Mouse (Mus musculus): Measurements from ENCODE around the gene Vmn1r188. TPM values are rescaled to one million over a fixed set of nuclear protein-coding genes. Genes with fewer than 3 reads are reported as not detected.

Vmn1r188 gene
- not detected for total RNA-seq (2023)

GRCm38 (mm10) chr13:22084140-22084539 is at the start of gene Vmn1r188:
TSS of gene Vmn1r188 (plus strand) at chr13:22084440.

GRCm38 (mm10) chr13:22035267-22036148 is 48.7 kb upstream of the Vmn1r188 start, which contains the start of the genes Hist1h2ah and Hist1h2bk:
TSS of gene Hist1h2ah (minus strand) at chr13:22035568.
TSS of gene Hist1h2bk (plus strand) at chr13:22035870.

GRCm38 (mm10) chr13:22041142-22041536 is 43.1 kb upstream of the Vmn1r188 start, which contains the start of gene Hist1h4i:
TSS of gene Hist1h4i (minus strand) at chr13:22041362.

GRCm38 (mm10) chr13:22042568-22043502 is 41.4 kb upstream of the Vmn1r188 start, which contains the start of the genes Hist1h2ag and Hist1h2bj:
TSS of gene Hist1h2ag (minus strand) at chr13:22042944.
TSS of gene Hist1h2bj (plus strand) at chr13:22043214.

GRCm38 (mm10) chr13:22105724-22106123 is 21.5 kb downstream of the Vmn1r188 start, which contains the start of gene Vmn1r189:
TSS of gene Vmn1r189 (minus strand) at chr13:22105824.

Other genes starting within 250 kb of the Vmn1r188 start
- 3.5 TPM for gene Zfp184, start 139.3 kb upstream of the Vmn1r188 start, total RNA-seq (2023)
- gene Pom121l2, start 103.2 kb upstream of the Vmn1r188 start, total RNA-seq (2023), result not detected
- gene Prss16, start 74.7 kb upstream of the Vmn1r188 start, total RNA-seq (2023), result 0.53 TPM
- gene Hist1h2ah, start 48.9 kb upstream of the Vmn1r188 start, total RNA-seq (2023), result 27.0 TPM
- 29.9 TPM for gene Hist1h2bk, start 48.6 kb upstream of the Vmn1r188 start, total RNA-seq (2023)
- gene Hist1h4i, start 43.1 kb upstream of the Vmn1r188 start, total RNA-seq (2023), result 44.4 TPM
- 28.7 TPM for gene Hist1h2ag, start 41.5 kb upstream of the Vmn1r188 start, total RNA-seq (2023)
- 24.6 TPM for gene Hist1h2bj, start 41.2 kb upstream of the Vmn1r188 start, total RNA-seq (2023)
- not detected for gene Vmn1r189, start 21.4 kb downstream of the Vmn1r188 start, total RNA-seq (2023)
- gene Vmn1r191, start 99.5 kb downstream of the Vmn1r188 start, total RNA-seq (2023), result not detected
- not detected for gene Vmn1r192, start 106.7 kb downstream of the Vmn1r188 start, total RNA-seq (2023)
- gene Vmn1r193, start 138.7 kb downstream of the Vmn1r188 start, total RNA-seq (2023), result not detected
- gene Vmn1r194, start 159.8 kb downstream of the Vmn1r188 start, total RNA-seq (2023), result not detected
- gene Vmn1r195, start 186.1 kb downstream of the Vmn1r188 start, total RNA-seq (2023), result not detected
- not detected for gene Vmn1r196, start 205.5 kb downstream of the Vmn1r188 start, total RNA-seq (2023)
- not detected for gene Vmn1r197, start 240.1 kb downstream of the Vmn1r188 start, total RNA-seq (2023)

All from CD4-positive naive resting alpha-beta T cell, adult 76 days (primary cell).